Mouse (Mus musculus) midbrain, embryonic 16.5 days (tissue): ENCODE results near the gene Fars2. TPM values are rescaled to one million over a fixed set of nuclear protein-coding genes. Genes with fewer than 3 reads are reported as not detected.
A peak's percentile ranks its signal among the peaks of the same experiment; 100 is the strongest.
"Not testable (repeated sequence)": the region's sequence is repeated elsewhere in the genome, so short reads cannot be mapped to it uniquely, and the experiment has no call there.

Experiments used
- ATAC-seq: fragments of 200-750 bp; cut with Nextera tagmentation; 2 replicates; pipeline ENCODE4 v1.8.0; 2017; ENCODE audit warnings: moderate TSS enrichment
- H3K27ac ChIP-seq: fragments of 300-500 bp; sonication (generic); 2 replicates; pipeline ENCODE4 v1.5.1; 2014; ENCODE audit warnings: mild to moderate bottlenecking, low read length, mixed read lengths
- H3K27me3 ChIP-seq: fragments of 300-500 bp; sonication (generic); 2 replicates; pipeline ENCODE4 v1.6.1; 2014; ENCODE audit warnings: low read depth, low read length, mixed read lengths; ENCODE audit not compliant: control insufficient read depth, insufficient read depth
- H3K36me3 ChIP-seq: fragments of 300-500 bp; sonication (generic); 2 replicates; pipeline ENCODE4 v1.6.1; 2014; ENCODE audit warnings: mild to moderate bottlenecking, low read length, moderate library complexity, mixed read lengths; ENCODE audit not compliant: control insufficient read depth, insufficient read depth
- H3K4me1 ChIP-seq: fragments of 300-500 bp; sonication (generic); 2 replicates; pipeline ENCODE4 v1.6.1; 2014; ENCODE audit warnings: mild to moderate bottlenecking, low read length, mixed read lengths; ENCODE audit not compliant: control insufficient read depth, insufficient read depth
- H3K4me2 ChIP-seq: fragments of 300-500 bp; sonication (generic); 2 replicates; pipeline ENCODE4 v1.6.1; 2014; ENCODE audit warnings: mild to moderate bottlenecking, low read length, mixed read lengths
- H3K4me3 ChIP-seq: fragments of 300-500 bp; sonication (generic); 2 replicates; pipeline ENCODE4 v1.5.1; 2014; ENCODE audit warnings: low read depth, mild to moderate bottlenecking, low read length, moderate library complexity, mixed read lengths
- H3K9ac ChIP-seq: fragments of 300-500 bp; sonication (generic); 2 replicates; pipeline ENCODE4 v1.6.1; 2014; ENCODE audit warnings: low read depth, low read length, mixed read lengths
- H3K9me3 ChIP-seq: fragments of 300-500 bp; sonication (generic); replicated peaks from 2 replicates; pipeline ENCODE4 v1.6.1; 2014; ENCODE audit warnings: mild to moderate bottlenecking, low read length, mixed read lengths; ENCODE audit not compliant: control insufficient read depth, poor library complexity, severe bottlenecking
- WGBS: fragments of 180-500 bp; shearing (Covaris S2); extraction: QIAGEN DNeasy Blood & Tissue Kit; methylation state at CpG from one replicate; pipeline ENCODE4 v1.1.7; 2014; 5-methylcytosine and 5-hydroxymethylcytosine counted together
- polyA plus RNA-seq: library from polyadenylated mRNA; unstranded; fragments of >200 nt; fragmentation: Nextera tagmentation; extraction: Ambion mirVana; gene quantifications from 2 replicates; pipeline ENCODE4 v1.2.1, GENCODE M21; 2015

Gene Fars2
- polyA plus RNA-seq, 1 experiment from 2014 or later, result 29.1 TPM

DNA sequence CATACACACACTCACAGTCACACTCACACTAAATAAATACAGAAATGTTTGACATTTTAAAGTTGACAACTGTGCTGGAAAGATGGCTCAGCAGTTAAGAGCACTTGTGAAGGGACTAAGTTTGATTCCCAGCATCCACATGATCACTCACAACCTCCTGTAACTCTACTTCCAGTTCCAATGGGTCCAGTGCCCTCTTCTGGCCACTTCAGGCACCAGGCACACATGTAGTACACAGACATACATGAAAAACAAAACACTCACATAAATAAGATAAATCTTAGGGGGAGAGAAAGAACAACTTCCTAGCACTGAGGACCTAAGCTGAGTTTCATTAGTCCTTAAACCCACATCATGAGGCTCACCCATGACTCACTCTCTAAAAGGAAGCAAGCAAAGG lies 302.1 kb downstream of the Fars2 start:
- Histone ChIP-seq H3K4me3 (no peak overlapping the region), H3K36me3 (no peaks in the 10 kb centered on the region), H3K27me3 (no peaks in the 10 kb centered on the region), H3K4me2 (no peak overlapping the region), H3K27ac (no peak overlapping the region), H3K9ac (no peak overlapping the region), H3K4me1 (no peaks in the 10 kb centered on the region; the same call in 1 of the 2 replicates), H3K9me3 (no peaks in the 10 kb centered on the region)
- ATAC-seq, result no peak

DNA sequence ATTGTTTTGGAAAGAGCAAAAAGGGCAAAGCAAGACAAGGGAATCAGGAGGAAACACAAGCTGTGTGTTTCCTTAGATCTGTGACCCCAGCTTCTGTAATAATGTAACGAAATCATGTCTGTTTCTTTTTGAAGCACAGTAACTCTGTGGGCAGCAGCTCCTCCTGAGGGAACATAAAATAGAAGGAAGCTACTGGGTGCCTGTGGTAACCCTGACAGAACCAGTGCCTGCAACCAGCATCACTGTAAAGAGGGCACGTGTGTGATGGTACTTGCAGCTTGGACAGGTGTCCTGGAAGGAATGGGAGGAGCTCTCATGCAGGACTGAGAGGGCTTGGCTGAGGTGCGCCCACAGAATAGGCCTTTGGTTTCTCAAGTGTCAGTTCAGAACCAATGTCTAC lies 305.2 kb downstream of the Fars2 start:
- Histone ChIP-seq H3K4me1 (no peaks in the 10 kb centered on the region; the same call in 1 of the 2 replicates), H3K4me3 (no peak overlapping the region), H3K36me3 (no peaks in the 10 kb centered on the region), H3K27ac (no peak overlapping the region), H3K9me3 (0 out of 2 replicates have a peak, but pooled peaks cover 2% of the 10 kb centered on the region), H3K27me3 (no peaks in the 10 kb centered on the region), H3K9ac (no peak overlapping the region), H3K4me2 (no peak overlapping the region)
- ATAC-seq, result no peak
- 69% methylated on average over 3 of the region's 3 CpGs for WGBS

DNA sequence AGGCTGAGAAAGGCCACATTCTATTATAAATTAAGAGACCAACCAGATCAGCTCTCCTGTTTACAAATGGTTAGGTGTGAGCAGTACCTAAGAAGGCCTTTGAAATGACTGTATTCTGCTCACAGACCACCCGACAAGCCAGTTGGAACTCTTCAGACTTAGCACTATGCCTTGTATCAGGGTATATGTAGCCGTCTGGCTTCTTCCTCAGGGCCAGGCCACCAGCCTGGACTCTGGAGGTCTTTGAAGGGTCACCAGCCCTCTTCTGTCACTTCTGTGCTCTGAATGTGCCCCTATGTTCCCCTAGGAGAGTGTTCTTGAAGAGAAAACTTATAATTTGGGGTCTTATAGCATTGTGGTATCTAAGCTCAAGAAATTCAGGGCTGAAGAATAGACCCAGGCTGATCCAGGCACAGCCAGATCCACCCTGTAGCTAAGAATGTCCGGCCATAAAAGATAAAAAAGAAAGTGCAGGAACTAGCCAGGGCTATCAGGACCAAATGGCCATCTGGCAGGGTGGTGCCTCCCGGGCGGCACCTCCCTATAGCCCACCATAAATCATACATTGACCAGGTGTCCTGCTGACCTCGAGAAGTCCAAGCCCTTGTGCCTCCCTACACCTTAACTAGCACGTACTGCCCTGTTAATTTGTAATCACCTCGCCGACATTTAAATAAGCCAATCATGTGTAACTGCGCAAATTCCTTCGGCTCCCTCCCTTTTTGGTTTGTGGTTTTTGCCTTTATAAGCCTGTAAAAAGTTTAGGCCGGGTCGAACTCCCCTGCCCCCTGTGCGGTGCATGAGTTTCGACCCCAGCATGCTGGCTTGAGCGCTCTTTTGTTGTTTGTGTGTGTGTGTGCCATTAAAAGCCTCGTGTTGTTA lies 308.9 kb downstream of the Fars2 start:
- H3K4me3 ChIP-seq, H3K9me3 ChIP-seq, H3K9ac ChIP-seq, H3K27ac ChIP-seq, H3K27me3 ChIP-seq, H3K36me3 ChIP-seq, H3K4me2 ChIP-seq, ATAC-seq: not testable (repeated sequence)
- 86% methylated on average over 16 of the region's 17 CpGs for WGBS
- peaks cover 12% of the 10 kb centered on the region for H3K4me1 ChIP-seq

DNA sequence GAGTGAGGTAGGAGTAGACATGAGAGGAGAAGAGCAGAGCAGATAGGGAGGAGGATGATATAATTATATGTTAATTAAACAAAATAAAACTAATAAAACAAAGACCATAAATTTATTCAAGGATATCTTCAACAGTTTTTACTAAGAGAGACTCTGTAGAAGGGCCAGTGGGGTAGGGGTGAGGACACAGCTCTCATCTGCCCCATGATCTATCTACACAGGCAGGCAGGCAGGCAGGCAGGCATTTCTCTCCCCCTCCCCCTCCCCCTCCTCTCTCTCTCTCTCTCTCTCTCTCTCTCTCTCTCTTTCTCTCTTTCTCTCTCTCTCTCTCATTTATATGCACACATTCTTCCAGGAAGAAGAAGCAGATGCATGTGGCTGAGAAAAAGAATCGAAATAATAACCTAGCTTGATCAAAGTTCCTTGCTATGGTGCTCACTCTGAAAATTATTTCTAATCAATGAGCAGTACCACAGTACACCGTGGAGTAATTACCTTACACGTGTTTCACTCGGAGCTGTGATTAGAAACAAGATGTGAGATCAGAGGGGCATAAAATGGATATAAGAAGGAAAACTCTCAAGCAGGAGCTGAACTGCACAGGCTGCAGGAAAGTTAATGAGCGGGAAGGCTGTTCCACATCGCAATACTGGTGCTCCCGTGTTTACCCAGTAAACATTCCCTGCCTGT lies 312.4 kb downstream of the Fars2 start:
- Histone ChIP-seq H3K36me3 (no peaks in the 10 kb centered on the region), H3K9ac (no peak overlapping the region), H3K4me2 (no peak overlapping the region), H3K4me1 (peaks cover 14% of the 10 kb centered on the region), H3K9me3 (no peaks in the 10 kb centered on the region), H3K27ac (peak overlapping the region; percentile 55), H3K4me3 (no peak overlapping the region), H3K27me3 (no peaks in the 10 kb centered on the region)
- 0 out of 2 replicates have a peak, but pooled peaks have one; percentile 65 for ATAC-seq
- 69% methylated on average over 7 of the region's 7 CpGs for WGBS

DNA sequence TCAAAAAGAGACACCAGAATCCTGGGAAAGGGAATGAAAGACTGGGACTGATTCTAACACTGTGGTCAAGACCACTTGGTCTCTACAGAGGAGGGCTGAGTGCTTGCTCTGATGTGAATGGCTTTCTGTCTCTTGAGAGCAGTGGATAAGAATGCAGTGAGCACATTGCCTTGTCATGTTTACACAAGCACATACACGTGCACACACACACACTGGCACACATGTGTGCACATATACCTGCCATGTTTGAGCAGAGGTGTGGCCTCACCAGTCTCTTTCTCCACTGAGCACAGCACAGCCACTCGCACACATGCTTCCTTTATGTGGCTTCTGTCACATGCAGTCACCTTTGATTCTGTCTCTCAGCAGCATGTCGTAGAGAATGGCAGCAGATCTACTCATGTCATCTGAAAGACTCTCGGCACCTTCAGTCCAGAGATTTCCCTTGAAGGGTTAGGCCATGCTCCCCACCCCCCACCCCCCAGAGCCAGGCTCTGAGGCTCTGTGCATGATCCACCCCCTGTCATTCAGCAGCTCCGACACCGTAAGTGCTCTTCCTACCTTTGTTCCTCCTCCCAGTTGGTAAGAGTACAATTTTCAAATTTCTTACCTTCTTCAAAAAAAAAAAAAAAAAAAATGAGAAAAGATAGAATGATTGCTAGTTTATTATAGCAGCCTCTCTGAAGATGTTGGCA lies 313.4 kb downstream of the Fars2 start:
- H3K4me3 ChIP-seq, result no peak overlapping the region
- H3K9ac ChIP-seq, result no peak overlapping the region
- peaks cover 14% of the 10 kb centered on the region for H3K4me1 ChIP-seq
- H3K27me3 ChIP-seq, result no peaks in the 10 kb centered on the region
- H3K4me2 ChIP-seq, result no peak overlapping the region
- peak; percentile 57; the same call in 1 of the 2 replicates for ATAC-seq
- H3K9me3 ChIP-seq, result no peaks in the 10 kb centered on the region
- no peaks in the 10 kb centered on the region for H3K36me3 ChIP-seq
- H3K27ac ChIP-seq, result peak overlapping the region; percentile 55
- 53% methylated on average over 6 of the region's 6 CpGs for WGBS

DNA sequence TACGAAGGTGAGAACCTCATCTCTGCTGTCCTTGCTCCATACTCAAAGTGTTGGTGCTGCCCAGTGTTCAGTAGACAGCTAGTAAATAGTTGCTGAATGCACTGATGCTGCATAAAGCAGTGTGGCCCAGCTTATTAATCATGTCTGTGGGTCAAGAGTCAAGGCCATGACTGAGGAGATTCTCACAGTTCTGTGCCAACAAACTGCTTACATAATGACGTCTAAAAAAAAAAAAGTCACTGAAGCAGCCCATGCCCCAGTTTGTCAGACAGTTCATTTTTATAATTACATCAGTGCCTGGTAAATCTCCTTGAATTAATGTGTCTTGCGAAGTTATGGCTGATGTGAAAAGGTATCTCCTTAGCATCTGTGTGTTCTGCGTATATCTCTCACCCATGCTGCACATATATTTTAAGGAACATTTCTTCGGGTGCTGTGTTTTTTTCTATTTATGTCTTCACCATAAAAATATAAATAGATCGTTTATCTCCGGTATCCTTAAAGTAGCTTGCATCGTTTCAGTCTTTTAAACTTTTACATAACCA lies 314.8 kb downstream of the Fars2 start:
- Histone ChIP-seq H3K9me3 (no peaks in the 10 kb centered on the region), H3K4me2 (no peak overlapping the region), H3K27me3 (no peaks in the 10 kb centered on the region), H3K4me1 (peaks cover 14% of the 10 kb centered on the region), H3K27ac (no peak overlapping the region), H3K9ac (no peak overlapping the region), H3K4me3 (no peak overlapping the region), H3K36me3 (no peaks in the 10 kb centered on the region)
- no peak for ATAC-seq
- 94% methylated on average over 8 of the region's 8 CpGs for WGBS

DNA sequence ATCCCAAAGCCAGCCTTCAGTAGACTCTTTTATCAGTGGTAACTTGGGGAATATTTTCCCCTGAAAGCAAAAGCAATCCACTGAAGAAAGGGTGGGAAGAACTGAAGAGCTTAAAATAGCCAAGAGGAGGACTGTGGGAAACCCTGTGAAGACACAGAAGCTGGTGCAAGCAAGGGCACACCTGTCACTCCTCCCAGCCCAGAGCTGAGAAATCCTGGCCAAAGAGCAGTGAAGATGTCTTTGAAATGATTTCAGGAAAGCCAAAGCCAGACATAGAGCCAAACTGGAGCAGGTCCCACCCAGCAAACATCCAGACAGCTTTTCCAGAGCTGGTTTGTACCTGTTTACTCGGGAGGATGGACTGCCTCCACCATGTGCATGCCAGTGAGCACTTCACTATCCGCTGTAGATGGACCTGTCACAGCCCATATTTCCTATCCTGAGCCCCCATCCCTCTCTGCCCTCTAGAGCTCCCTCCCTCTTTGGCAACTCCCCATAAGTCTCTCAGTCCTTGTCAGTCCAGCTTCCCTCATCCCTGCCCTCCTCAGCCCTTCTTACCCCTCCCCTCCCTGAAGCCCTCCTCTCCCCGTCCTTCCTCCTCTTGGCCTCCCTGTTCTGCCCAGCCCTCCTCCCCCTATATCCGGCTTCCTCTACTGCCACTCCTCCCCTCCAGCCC lies 327.7 kb downstream of the Fars2 start:
- 57% methylated on average over 4 of the region's 4 CpGs for WGBS
- Histone ChIP-seq H3K27ac (no peak overlapping the region), H3K9me3 (no peaks in the 10 kb centered on the region), H3K4me2 (no peak overlapping the region), H3K9ac (no peak overlapping the region), H3K4me1 (no peaks in the 10 kb centered on the region), H3K4me3 (no peak overlapping the region), H3K36me3 (no peaks in the 10 kb centered on the region), H3K27me3 (no peaks in the 10 kb centered on the region)
- peak; percentile 37; the same call in 1 of the 2 replicates for ATAC-seq

DNA sequence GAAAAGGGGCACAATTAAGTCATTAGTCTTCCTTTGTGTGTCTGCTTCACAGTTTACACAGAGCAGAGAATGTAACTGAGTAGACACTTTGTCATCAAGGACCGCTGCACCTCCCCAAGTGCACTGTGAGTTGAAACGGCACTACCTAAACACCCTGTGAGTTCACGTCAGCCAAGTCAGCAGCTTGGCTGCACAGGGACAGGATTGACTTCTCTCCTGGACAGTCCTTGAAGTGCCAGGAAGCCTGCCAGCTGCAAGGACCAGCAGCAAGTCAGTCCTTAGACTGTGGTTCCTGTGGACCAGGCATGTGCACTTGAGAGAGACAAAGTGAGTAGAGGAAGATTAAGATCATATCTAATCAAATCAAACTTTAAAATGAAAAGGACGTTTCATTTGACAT lies 330.7 kb downstream of the Fars2 start:
- ATAC-seq, result no peak
- H3K4me1 ChIP-seq, result no peaks in the 10 kb centered on the region
- H3K4me3 ChIP-seq, result no peak overlapping the region
- 54% methylated on average over 4 of the region's 4 CpGs for WGBS
- H3K36me3 ChIP-seq, result no peaks in the 10 kb centered on the region
- H3K27me3 ChIP-seq, result no peaks in the 10 kb centered on the region
- no peak overlapping the region for H3K4me2 ChIP-seq
- H3K9me3 ChIP-seq, result no peaks in the 10 kb centered on the region
- H3K9ac ChIP-seq, result no peak overlapping the region
- H3K27ac ChIP-seq, result no peak overlapping the region
